Mouse (Mus musculus) neural tube, embryonic 12.5 days (tissue): Measurements from ENCODE around the gene Gabbr1. TPM values are rescaled to one million over a fixed set of nuclear protein-coding genes. Genes with fewer than 3 reads are reported as not detected.

Experiments used
- ATAC-seq: fragments of 200-750 bp; cut with Nextera tagmentation; 2 replicates; pipeline ENCODE4 v1.8.0; 2017; ENCODE audit warnings: low read depth, mild to moderate bottlenecking, moderate TSS enrichment, moderate library complexity; ENCODE audit not compliant: low FRiP score
- H3K27ac ChIP-seq: fragments of 300-500 bp; sonication (generic); 2 replicates; pipeline ENCODE4 v1.5.1; 2016
- H3K27me3 ChIP-seq: fragments of 300-500 bp; sonication (generic); replicated peaks from 2 replicates; pipeline ENCODE4 v1.6.1; 2016; ENCODE audit warnings: mild to moderate bottlenecking
- H3K36me3 ChIP-seq: fragments of 300-500 bp; sonication (generic); 2 replicates; pipeline ENCODE4 v1.6.1; 2016; ENCODE audit warnings: mild to moderate bottlenecking
- H3K4me1 ChIP-seq: fragments of 300-500 bp; sonication (generic); 2 replicates; pipeline ENCODE4 v1.6.1; 2016
- H3K4me2 ChIP-seq: fragments of 300-500 bp; sonication (generic); replicated peaks from 2 replicates; pipeline ENCODE4 v1.6.1; 2016; ENCODE audit warnings: mild to moderate bottlenecking
- H3K4me3 ChIP-seq: fragments of 300-500 bp; sonication (generic); 2 replicates; pipeline ENCODE4 v1.5.1; 2016
- H3K9ac ChIP-seq: fragments of 300-500 bp; sonication (generic); 2 replicates; pipeline ENCODE4 v1.6.1; 2016; ENCODE audit warnings: mild to moderate bottlenecking
- H3K9me3 ChIP-seq: fragments of 300-500 bp; sonication (generic); 2 replicates; pipeline ENCODE4 v1.6.1; 2016; ENCODE audit warnings: mild to moderate bottlenecking
- WGBS: fragments of 180-500 bp; shearing (Covaris S2); methylation state at CpG from one replicate; pipeline ENCODE4 v1.1.7; 2016; 5-methylcytosine and 5-hydroxymethylcytosine counted together
- polyA plus RNA-seq: library from polyadenylated mRNA; unstranded; fragments of >200 nt; fragmentation: Nextera tagmentation; extraction: Ambion mirVana; gene quantifications from 2 replicates; pipeline ENCODE4 v1.2.1, GENCODE M21; 2016

Gene Gabbr1
- polyA plus RNA-seq, 1 experiment from 2014 or later: 44.6 TPM

- WGBS: 14% methylated on average over 19 of the region's 19 CpGs
- H3K4me1 ChIP-seq: peaks cover 49% of the 10 kb centered on the region
- H3K4me3 ChIP-seq: peak overlapping the region; percentile 79
- H3K27me3 ChIP-seq: peaks cover 8% of the 10 kb centered on the region
- no peaks in the 10 kb centered on the region for H3K36me3 ChIP-seq
- no peak overlapping the region for H3K27ac ChIP-seq
- H3K9ac ChIP-seq: peak overlapping the region; percentile 94
- no peaks in the 10 kb centered on the region for H3K9me3 ChIP-seq
- no peak for ATAC-seq
- H3K4me2 ChIP-seq: peak overlapping the region; percentile 85
These were observed 1.7 kb downstream of the Gabbr1 start for GRCm38 (mm10) chr17:37047332-37047976.

DNA sequence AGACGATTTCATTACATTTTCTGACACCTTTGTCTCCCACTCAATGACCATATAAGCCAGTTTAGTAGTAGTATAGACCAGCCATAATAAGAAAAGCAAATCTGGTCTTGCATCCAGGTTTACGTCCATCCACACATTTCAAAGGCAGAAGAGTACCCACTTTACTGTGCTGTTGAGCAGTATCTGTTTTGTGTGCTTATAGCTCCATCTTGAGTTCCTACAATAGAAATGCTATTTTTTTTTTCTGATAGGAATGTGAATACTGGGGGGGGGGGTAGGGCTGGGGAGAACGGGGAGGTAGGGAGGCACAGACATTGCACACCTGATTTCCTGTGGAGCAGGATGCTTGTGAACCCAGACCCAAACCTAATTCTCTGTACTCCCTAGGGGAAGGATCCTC is 2.2 kb downstream of the Gabbr1 start:
- 0 out of 2 replicates have a peak overlapping the region, but pooled peaks have one; percentile 40 for H3K9ac ChIP-seq
- no peak for ATAC-seq
- H3K4me1 ChIP-seq: peaks cover 49% of the 10 kb centered on the region
- no peaks in the 10 kb centered on the region for H3K9me3 ChIP-seq
- peak overlapping the region; percentile 15; the same call in 1 of the 2 replicates for H3K4me3 ChIP-seq
- H3K27me3 ChIP-seq: peaks cover 8% of the 10 kb centered on the region
- peak overlapping the region; percentile 85 for H3K4me2 ChIP-seq
- H3K27ac ChIP-seq: no peak overlapping the region
- H3K36me3 ChIP-seq: no peaks in the 10 kb centered on the region
- 27% methylated on average over 3 of the region's 3 CpGs for WGBS

GRCm38 (mm10) chr17:37048383-37048782 is 2.6 kb downstream of the Gabbr1 start:
- Histone ChIP-seq H3K27ac (no peak overlapping the region), H3K9me3 (no peaks in the 10 kb centered on the region), H3K27me3 (peaks cover 8% of the 10 kb centered on the region), H3K36me3 (peaks cover 3% of the 10 kb centered on the region; the same call in 1 of the 2 replicates), H3K4me2 (peak overlapping the region; percentile 85), H3K9ac (0 out of 2 replicates have a peak overlapping the region, but pooled peaks have one; percentile 40), H3K4me1 (peaks cover 49% of the 10 kb centered on the region), H3K4me3 (peak overlapping the region; percentile 15; the same call in 1 of the 2 replicates)
- no peak for ATAC-seq
- WGBS: 70% methylated on average over 7 of the region's 7 CpGs

GRCm38 (mm10) chr17:37049570-37050310 is 4.0 kb downstream of the Gabbr1 start:
- Histone ChIP-seq H3K27ac (peak overlapping the region; percentile 62), H3K9ac (peak overlapping the region; percentile 81), H3K4me1 (peaks cover 48% of the 10 kb centered on the region), H3K36me3 (peaks cover 16% of the 10 kb centered on the region), H3K4me3 (peak overlapping the region; percentile 68), H3K4me2 (peak overlapping the region; percentile 85), H3K9me3 (no peaks in the 10 kb centered on the region), H3K27me3 (peaks cover 8% of the 10 kb centered on the region)
- ATAC-seq: peak; percentile 15; the same call in 1 of the 2 replicates
- 1% methylated on average over 39 of the region's 39 CpGs for WGBS

DNA sequence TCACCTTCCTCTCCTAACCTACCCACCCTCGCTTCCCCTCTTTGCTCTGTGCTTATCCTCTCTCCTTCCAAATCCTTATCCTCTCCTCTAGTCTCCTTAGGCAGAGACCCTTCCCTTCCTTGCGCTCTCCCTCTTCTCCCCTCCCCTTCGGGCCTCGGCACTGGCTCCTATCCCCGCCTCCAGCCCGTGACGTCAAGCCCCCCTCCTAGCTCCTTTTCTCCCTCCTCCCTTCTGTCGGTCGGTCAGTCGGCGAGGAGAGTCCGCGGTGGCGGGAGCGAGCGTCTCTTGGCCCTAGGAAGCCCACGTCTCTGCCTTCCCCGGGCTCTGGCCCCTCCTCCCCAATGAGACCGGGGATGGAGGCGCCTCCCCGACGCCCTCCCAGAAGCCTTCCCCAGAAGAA is 4.6 kb downstream of the Gabbr1 start:
- Histone ChIP-seq H3K27ac (peak overlapping the region; percentile 62; the same call in 1 of the 2 replicates), H3K4me2 (peak overlapping the region; percentile 85), H3K9ac (peak overlapping the region; percentile 81), H3K36me3 (peaks cover 23% of the 10 kb centered on the region), H3K27me3 (peaks cover 8% of the 10 kb centered on the region), H3K4me3 (peak overlapping the region; percentile 68), H3K9me3 (no peaks in the 10 kb centered on the region), H3K4me1 (peaks cover 42% of the 10 kb centered on the region)
- under 1% methylated on average over 22 of the region's 22 CpGs for WGBS
- peak; percentile 63 for ATAC-seq

- H3K27ac ChIP-seq: no peak overlapping the region
- H3K4me1 ChIP-seq: peaks cover 42% of the 10 kb centered on the region
- peaks cover 27% of the 10 kb centered on the region for H3K36me3 ChIP-seq
- peak overlapping the region; percentile 85 for H3K4me2 ChIP-seq
- peak overlapping the region; percentile 81 for H3K9ac ChIP-seq
- WGBS: 2% methylated on average over 27 of the region's 27 CpGs
- peak overlapping the region; percentile 68 for H3K4me3 ChIP-seq
- peaks cover 8% of the 10 kb centered on the region for H3K27me3 ChIP-seq
- ATAC-seq: peak; percentile 30
- no peaks in the 10 kb centered on the region for H3K9me3 ChIP-seq
These were observed 5.1 kb downstream of the Gabbr1 start for GRCm38 (mm10) chr17:37050876-37051275.

DNA sequence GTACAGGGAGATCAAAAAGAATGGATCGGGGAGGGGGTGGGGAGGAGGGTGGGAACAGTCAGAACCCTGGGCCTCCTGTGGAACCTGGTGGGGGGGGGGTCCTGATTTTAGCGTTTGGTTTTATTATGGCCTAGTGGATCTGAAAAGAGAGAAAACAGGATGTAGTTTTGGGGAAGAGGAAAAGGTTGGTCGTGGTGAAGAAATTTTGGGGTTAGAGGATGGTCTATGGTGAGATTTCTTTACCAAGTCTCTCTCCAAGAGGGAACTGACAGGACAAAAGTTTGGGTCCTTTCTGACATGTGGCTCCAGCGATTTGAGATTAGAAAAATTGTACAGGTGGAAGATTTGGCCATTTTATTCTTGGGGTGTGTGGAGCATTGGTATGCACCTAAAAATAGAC is 6.0 kb downstream of the Gabbr1 start:
- H3K4me1 ChIP-seq: peaks cover 42% of the 10 kb centered on the region
- H3K4me2 ChIP-seq: peak overlapping the region; percentile 85
- 57% methylated on average over 4 of the region's 4 CpGs for WGBS

DNA sequence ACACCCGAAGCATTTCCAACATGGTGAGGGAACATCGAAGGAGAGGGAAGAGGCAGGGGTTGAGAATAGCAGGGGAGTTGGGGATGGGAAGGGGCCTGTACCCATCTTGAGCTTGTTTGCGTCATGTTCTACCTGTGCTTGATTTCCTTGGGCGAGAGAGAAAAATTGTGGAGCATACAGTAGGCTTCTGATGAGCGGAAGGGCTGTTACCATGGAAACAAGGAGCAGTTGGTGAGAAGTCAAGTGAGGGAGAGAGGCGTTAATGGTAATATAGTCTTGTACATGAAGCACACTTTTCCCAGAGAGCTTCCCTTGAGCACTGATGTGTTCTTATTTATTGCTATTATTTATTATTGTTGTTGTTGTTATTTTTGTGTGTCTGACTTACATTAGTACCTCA is 11.2 kb downstream of the Gabbr1 start:
- no peak for ATAC-seq
- WGBS: 92% methylated on average over 6 of the region's 6 CpGs

More for the DNA sequence above, 6.0 kb downstream of the Gabbr1 start:
- Histone ChIP-seq H3K9me3 (no peaks in the 10 kb centered on the region), H3K27me3 (peaks cover 8% of the 10 kb centered on the region), H3K4me3 (peak overlapping the region; percentile 68; the same call in 1 of the 2 replicates), H3K27ac (no peak overlapping the region), H3K9ac (0 out of 2 replicates have a peak overlapping the region, but pooled peaks have one; percentile 81), H3K36me3 (peaks cover 36% of the 10 kb centered on the region)
- no peak for ATAC-seq

GRCm38 (mm10) chr17:37061435-37061834 is 15.7 kb downstream of the Gabbr1 start:
- Histone ChIP-seq H3K27me3 (no peaks in the 10 kb centered on the region), H3K36me3 (peaks cover 76% of the 10 kb centered on the region), H3K9me3 (no peaks in the 10 kb centered on the region), H3K4me2 (no peak overlapping the region), H3K27ac (no peak overlapping the region), H3K4me1 (no peaks in the 10 kb centered on the region), H3K9ac (no peak overlapping the region), H3K4me3 (no peak overlapping the region)
- no peak for ATAC-seq
- WGBS: 82% methylated on average over 3 of the region's 3 CpGs

More for the DNA sequence above, 11.2 kb downstream of the Gabbr1 start:
- Histone ChIP-seq H3K4me1 (peaks cover 3% of the 10 kb centered on the region), H3K9me3 (no peaks in the 10 kb centered on the region), H3K27ac (no peak overlapping the region), H3K27me3 (no peaks in the 10 kb centered on the region), H3K4me2 (no peak overlapping the region), H3K4me3 (no peak overlapping the region), H3K9ac (no peak overlapping the region), H3K36me3 (peaks cover 65% of the 10 kb centered on the region)

DNA sequence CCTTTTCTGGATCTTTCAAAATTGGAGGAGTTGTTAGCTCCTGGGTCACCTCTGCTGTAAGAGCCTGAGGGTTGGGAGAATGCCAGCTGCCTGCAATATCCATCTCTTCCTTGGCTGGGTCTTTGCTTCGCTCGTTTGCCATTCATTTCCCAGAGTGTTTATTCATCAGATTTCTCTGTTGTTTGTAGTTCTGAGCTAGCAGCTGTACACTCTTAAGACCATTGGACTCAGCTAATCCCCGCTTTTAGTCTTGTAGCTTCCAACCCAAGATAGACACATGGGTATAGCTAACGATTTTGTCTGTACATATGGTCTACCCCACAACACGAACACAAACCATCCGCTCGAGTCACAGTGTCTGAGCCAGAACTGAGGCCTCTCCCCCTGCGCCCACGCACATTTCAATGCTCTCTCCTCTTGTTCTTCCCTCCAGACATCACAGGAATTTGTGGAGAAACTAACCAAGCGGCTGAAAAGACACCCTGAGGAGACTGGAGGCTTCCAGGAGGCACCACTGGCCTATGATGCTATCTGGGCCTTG is 16.4 kb downstream of the Gabbr1 start:
- Histone ChIP-seq H3K4me3 (no peak overlapping the region), H3K9me3 (no peaks in the 10 kb centered on the region), H3K4me1 (no peaks in the 10 kb centered on the region), H3K9ac (no peak overlapping the region), H3K27me3 (no peaks in the 10 kb centered on the region), H3K36me3 (peaks cover 76% of the 10 kb centered on the region), H3K27ac (no peak overlapping the region), H3K4me2 (no peak overlapping the region)
- no peak for ATAC-seq
- WGBS: 94% methylated on average over 10 of the region's 10 CpGs

DNA sequence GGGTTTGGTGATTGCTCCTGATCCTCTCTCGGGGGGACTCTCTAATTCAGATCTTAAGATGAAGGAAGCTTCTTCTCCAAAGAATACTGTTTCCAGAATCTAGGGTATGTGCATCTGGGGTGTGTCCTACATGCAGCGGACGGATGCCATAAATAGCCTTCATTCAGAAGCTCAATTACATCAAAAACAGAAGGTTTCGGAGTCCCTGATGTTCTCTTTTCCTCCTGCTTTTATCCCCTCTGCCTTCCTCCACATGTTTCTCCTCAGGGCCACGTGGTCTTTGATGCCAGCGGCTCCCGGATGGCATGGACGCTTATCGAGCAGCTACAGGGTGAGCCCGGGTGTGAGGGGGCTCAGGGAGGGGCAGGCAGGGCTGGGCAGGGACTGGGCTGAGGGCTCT is 17.3 kb downstream of the Gabbr1 start:
- Histone ChIP-seq H3K27me3 (no peaks in the 10 kb centered on the region), H3K9ac (no peak overlapping the region), H3K4me2 (no peak overlapping the region), H3K27ac (no peak overlapping the region), H3K4me1 (no peaks in the 10 kb centered on the region), H3K36me3 (peaks cover 84% of the 10 kb centered on the region), H3K9me3 (no peaks in the 10 kb centered on the region), H3K4me3 (no peak overlapping the region)
- 88% methylated on average over 10 of the region's 10 CpGs for WGBS
- no peak for ATAC-seq
